Mouse (Mus musculus) yolk sac, embryonic 10.5 days (tissue): Measurements from ENCODE around the gene Patj.
"Not testable (repeated sequence)": the region's sequence is repeated elsewhere in the genome, so short reads cannot be mapped to it uniquely, and the experiment has no call there.

Source experiments
- DNase-seq: peaks from one replicate; pipeline ENCODE4 v3.0.0-alpha.2; 2017; ENCODE audit warnings: low spot score

Patj gene

GRCm38 (mm10) chr4:98724682-98725081, 329.1 kb downstream of the Patj start:
- DNase-seq, result not testable (repeated sequence)

GRCm38 (mm10) chr4:98725439-98725838, 329.9 kb downstream of the Patj start:
- DNase-seq, result peak; percentile 63

- peak; percentile 83 for DNase-seq
Measured at GRCm38 (mm10) chr4:98726590-98727237, 331.1 kb downstream of the Patj start, which contains the start of gene L1td1. Gene L1td1, plus strand, starts transcription at chr4:98726734.

GRCm38 (mm10) chr4:98727295-98727958, 331.8 kb downstream of the Patj start:
- DNase-seq, result peak; percentile 27

- DNase-seq, result peak; percentile 76
Measured at GRCm38 (mm10) chr4:98727959-98728347, 332.4 kb downstream of the Patj start.

GRCm38 (mm10) chr4:98728716-98729115, 333.1 kb downstream of the Patj start:
- DNase-seq, result peak; percentile 73

GRCm38 (mm10) chr4:98733660-98734059, 338.1 kb downstream of the Patj start:
- no peak for DNase-seq

GRCm38 (mm10) chr4:98739753-98740152, 344.2 kb downstream of the Patj start:
- DNase-seq, result peak; percentile 10

GRCm38 (mm10) chr4:98743209-98743905, 347.8 kb downstream of the Patj start:
- DNase-seq, result no peak

- peak; percentile 53 for DNase-seq
Measured at GRCm38 (mm10) chr4:98743906-98744210, 348.3 kb downstream of the Patj start.

- no peak for DNase-seq
Measured at GRCm38 (mm10) chr4:98754456-98754855, 358.9 kb downstream of the Patj start.

GRCm38 (mm10) chr4:98756141-98756540, 360.6 kb downstream of the Patj start:
- DNase-seq, result no peak

- no peak for DNase-seq
Measured at GRCm38 (mm10) chr4:98758012-98758821, 362.6 kb downstream of the Patj start.

- no peak for DNase-seq
Measured at GRCm38 (mm10) chr4:98758872-98759518, 363.4 kb downstream of the Patj start.

GRCm38 (mm10) chr4:98767134-98768133, 371.8 kb downstream of the Patj start:
- no peak for DNase-seq
